Comparison of ENCODE assay signal across 8 mouse cellular contexts in the genomic region with DNA sequence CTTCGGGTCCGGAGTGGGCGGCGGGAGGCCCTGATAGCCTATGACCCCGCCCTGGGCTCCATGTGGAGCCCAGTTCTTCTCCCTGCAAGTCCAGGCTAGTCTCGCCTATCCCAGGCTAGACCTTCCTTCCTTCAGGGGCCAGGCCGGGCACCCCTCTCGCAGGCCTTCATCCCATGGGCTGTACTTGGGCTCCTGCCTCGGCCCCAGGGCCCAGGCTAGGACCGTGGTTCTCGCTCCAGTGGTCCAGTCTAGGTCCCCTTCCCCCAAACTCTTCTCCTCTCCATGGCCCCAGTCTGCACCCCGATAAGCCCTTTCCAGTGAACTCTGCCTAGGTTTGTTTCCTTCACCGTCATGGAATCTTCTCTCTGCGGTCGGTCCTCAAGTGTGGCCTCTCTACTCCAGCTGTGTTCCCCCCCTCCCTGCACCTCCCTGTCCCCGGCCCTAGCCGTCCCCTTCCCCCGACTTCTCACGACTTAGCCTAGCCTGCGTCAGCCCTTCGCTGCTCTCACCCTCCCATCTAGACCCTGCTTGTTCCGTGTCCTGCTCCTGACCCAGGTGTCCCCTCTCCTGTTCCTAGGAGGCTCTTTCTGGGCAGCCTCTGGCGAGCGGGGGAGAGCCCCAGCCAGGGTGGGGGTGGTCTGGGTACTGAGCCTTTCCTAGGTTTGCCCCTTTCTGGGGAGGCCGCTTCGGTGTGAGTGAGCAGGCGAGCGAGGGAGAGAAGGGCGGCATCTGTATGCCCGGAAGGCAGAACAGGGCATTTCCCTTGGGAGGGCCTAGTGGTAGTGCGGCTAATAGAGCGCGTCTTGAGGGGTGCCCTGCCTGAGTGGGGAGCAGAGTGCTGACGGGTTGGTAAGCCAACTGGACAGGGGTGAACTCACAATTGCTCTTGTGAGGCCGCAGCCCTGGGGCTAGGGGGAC. TPM values are rescaled to one million over a fixed set of nuclear protein-coding genes. Genes with fewer than 3 reads are reported as not detected.
DNase-seq lines count a peak whose midpoint lies in the region; ATAC-seq lines count a peak whose summit lies in the region.

No protein-coding gene starts in this region.

- no peak for DNase-seq in heart, postnatal 4 days
- DNase-seq in Muller cell, postnatal 12 days (ENCODE audit: inconsistent ontology term): peak; percentile 41
- DNase-seq in forebrain, embryonic 11.5 days (ENCODE audit: low spot score): peak; percentile 56
- DNase-seq in liver, embryonic 11.5 days (ENCODE audit: low spot score): peak; percentile 51
- DNase-seq in frontal cortex, postnatal 36 days (ENCODE audit: low spot score in 2 of 2): no peak
- DNase-seq in layer of hippocampus, adult 9-11 months: no peak

- peak overlapping the region; percentile 87 for H3K9ac ChIP-seq in heart, embryonic 11.5 days (ENCODE audit: low read depth, low read length)
- peak overlapping the region; percentile 90 for H3K9ac ChIP-seq in forebrain, embryonic 11.5 days (ENCODE audit: low read length)
- H3K9ac ChIP-seq in liver, embryonic 11.5 days (ENCODE audit: low read depth, low read length): peak overlapping the region; percentile 64
- peak overlapping the region; percentile 96 for H3K9ac ChIP-seq in neural tube, embryonic 12.5 days

- H3K9me3 ChIP-seq in heart, embryonic 11.5 days (replicated peaks; ENCODE audit: control insufficient read depth, low read length): no peaks in the 10 kb centered on the region
- no peaks in the 10 kb centered on the region for H3K9me3 ChIP-seq in forebrain, embryonic 11.5 days (ENCODE audit: control insufficient read depth, low read length)
- H3K9me3 ChIP-seq in liver, embryonic 11.5 days (ENCODE audit: control insufficient read depth, low read length): no peaks in the 10 kb centered on the region
- H3K9me3 ChIP-seq in neural tube, embryonic 12.5 days: no peaks in the 10 kb centered on the region

- H3K4me2 ChIP-seq in heart, embryonic 11.5 days: peak overlapping the region; percentile 98
- peak overlapping the region; percentile 95 for H3K4me2 ChIP-seq in forebrain, embryonic 11.5 days (ENCODE audit: low read depth, low read length, severe bottlenecking)
- H3K4me2 ChIP-seq in liver, embryonic 11.5 days: peak overlapping the region; percentile 96
- peak overlapping the region; percentile 92 for H3K4me2 ChIP-seq in neural tube, embryonic 12.5 days (replicated peaks)

- H3K27me3 ChIP-seq in heart, embryonic 11.5 days (ENCODE audit: control insufficient read depth, insufficient read depth, low read length): no peaks in the 10 kb centered on the region
- no peaks in the 10 kb centered on the region for H3K27me3 ChIP-seq in forebrain, embryonic 11.5 days (ENCODE audit: control insufficient read depth, insufficient read depth, low read length)
- H3K27me3 ChIP-seq in liver, embryonic 11.5 days (replicated peaks; ENCODE audit: control insufficient read depth, insufficient read depth, low read length): no peaks in the 10 kb centered on the region
- no peaks in the 10 kb centered on the region for H3K27me3 ChIP-seq in neural tube, embryonic 12.5 days (replicated peaks)

- peak; percentile 0; the same call in 1 of the 2 replicates for ATAC-seq in heart, embryonic 11.5 days (replicated peaks; ENCODE audit: insufficient number of reproducible peaks, low FRiP score, low TSS enrichment)
- ATAC-seq in forebrain, embryonic 11.5 days (replicated peaks; ENCODE audit: low FRiP score): peak; percentile 45; the same call in 1 of the 2 replicates
- peak; percentile 32 for ATAC-seq in liver, embryonic 11.5 days (replicated peaks; ENCODE audit: low FRiP score)
- peak; percentile 56 for ATAC-seq in neural tube, embryonic 12.5 days (ENCODE audit: low FRiP score, low read depth)

- peak overlapping the region; percentile 79 for H3K27ac ChIP-seq in heart, embryonic 11.5 days (ENCODE audit: low read depth, low read length)
- H3K27ac ChIP-seq in forebrain, embryonic 11.5 days (ENCODE audit: low read depth, low read length): 0 out of 2 replicates have a peak overlapping the region, but pooled peaks have one; percentile 41
- peak overlapping the region; percentile 85 for H3K27ac ChIP-seq in liver, embryonic 11.5 days (ENCODE audit: low read depth, low read length)
- H3K27ac ChIP-seq in neural tube, embryonic 12.5 days: peak overlapping the region; percentile 54; the same call in 1 of the 2 replicates

- WGBS in heart, embryonic 11.5 days (ENCODE audit: insufficient replicate concordance): 6% methylated on average over 35 of the region's 35 CpGs
- WGBS in forebrain, embryonic 11.5 days: 7% methylated on average over 35 of the region's 35 CpGs
- 4% methylated on average over 35 of the region's 35 CpGs for WGBS in liver, embryonic 11.5 days
- 4% methylated on average over 35 of the region's 35 CpGs for WGBS in neural tube, embryonic 12.5 days

- H3K4me1 ChIP-seq in heart, embryonic 11.5 days (ENCODE audit: control insufficient read depth, insufficient read depth, low read length): peaks cover 59% of the 10 kb centered on the region
- peaks cover 14% of the 10 kb centered on the region; the same call in 1 of the 2 replicates for H3K4me1 ChIP-seq in forebrain, embryonic 11.5 days (replicated peaks; ENCODE audit: control insufficient read depth, insufficient read depth, low read length)
- H3K4me1 ChIP-seq in liver, embryonic 11.5 days (replicated peaks; ENCODE audit: control insufficient read depth, insufficient read depth, low read length): peaks cover 64% of the 10 kb centered on the region
- peaks cover 31% of the 10 kb centered on the region for H3K4me1 ChIP-seq in neural tube, embryonic 12.5 days

- 0 out of 2 replicates have a peak, but pooled peaks cover 2% of the 10 kb centered on the region for H3K36me3 ChIP-seq in heart, embryonic 11.5 days (ENCODE audit: control insufficient read depth, insufficient read depth, low read length)
- no peaks in the 10 kb centered on the region for H3K36me3 ChIP-seq in forebrain, embryonic 11.5 days (ENCODE audit: control insufficient read depth, insufficient read depth, low read length)
- no peaks in the 10 kb centered on the region for H3K36me3 ChIP-seq in liver, embryonic 11.5 days (ENCODE audit: control insufficient read depth, insufficient read depth, low read length)
- H3K36me3 ChIP-seq in neural tube, embryonic 12.5 days: no peaks in the 10 kb centered on the region

- H3K4me3 ChIP-seq in heart, embryonic 11.5 days (ENCODE audit: low read depth, low read length): peak overlapping the region; percentile 84
- H3K4me3 ChIP-seq in forebrain, embryonic 11.5 days (ENCODE audit: low read depth, low read length): peak overlapping the region; percentile 90
- H3K4me3 ChIP-seq in liver, embryonic 11.5 days (ENCODE audit: low read depth, low read length): peak overlapping the region; percentile 80
- peak overlapping the region; percentile 93 for H3K4me3 ChIP-seq in neural tube, embryonic 12.5 days

RNA-seq across cellular contexts. Expression of a gene that starts 0.7 kb away (rescaled TPM):
- polyA plus RNA-seq in heart, embryonic 11.5 days (2014; fragmentation: Nextera tagmentation; extraction: Ambion mirVana): 316 and 319 TPM in 2 replicates
- 100 to 1,000 TPM; 423 to 429 TPM for total RNA-seq in heart, postnatal 4 days (2021)
- 238 and 240 TPM in 2 replicates for polyA plus RNA-seq in forebrain, embryonic 11.5 days (2014; fragmentation: Nextera tagmentation; extraction: Ambion mirVana)
- polyA plus RNA-seq in liver, embryonic 11.5 days (2014; fragmentation: Nextera tagmentation; extraction: Ambion mirVana): 250 and 257 TPM in 2 replicates
- polyA plus RNA-seq in neural tube, embryonic 12.5 days (2016; fragmentation: Nextera tagmentation; extraction: Ambion mirVana): 342 and 373 TPM in 2 replicates

Comparison
In these comparisons a context has a peak if more than half of its experiments do, and no peak if none do; other contexts are left out.
1. ATAC-seq: peak in every context shown above with its lines; median percentile 56 in neural tube, embryonic 12.5 days; 45 in forebrain, embryonic 11.5 days; 32 in liver, embryonic 11.5 days; 0 in heart, embryonic 11.5 days.
2. DNase-seq: peak in Muller cell, postnatal 12 days (single experiment), forebrain, embryonic 11.5 days (single experiment) and liver, embryonic 11.5 days (single experiment); none in heart, postnatal 4 days (single experiment), frontal cortex, postnatal 36 days (0 of 2) and layer of hippocampus, adult 9-11 months (single experiment).
3. Peak in every context shown above with its lines, with median percentiles within 50 percentile points of each other: H3K27ac ChIP-seq, H3K4me2 ChIP-seq, H3K4me3 ChIP-seq and H3K9ac ChIP-seq.